Mouse (Mus musculus) ovary, postnatal 10 days (tissue): ENCODE measurements at regions not wholly inside any gene's neighbourhood (a gene's known extent, or its start where the extent isn't known, plus 50 kb on each side); places are given as distances from the start of the nearest gene placed in this dataset.
A peak's percentile ranks its signal among the peaks of the same experiment; 100 is the strongest.

ENCODE experiments used
- DNase-seq: peaks from one replicate; pipeline ENCODE4 v3.0.0; 2022; ENCODE audit warnings: low spot score

DNA sequence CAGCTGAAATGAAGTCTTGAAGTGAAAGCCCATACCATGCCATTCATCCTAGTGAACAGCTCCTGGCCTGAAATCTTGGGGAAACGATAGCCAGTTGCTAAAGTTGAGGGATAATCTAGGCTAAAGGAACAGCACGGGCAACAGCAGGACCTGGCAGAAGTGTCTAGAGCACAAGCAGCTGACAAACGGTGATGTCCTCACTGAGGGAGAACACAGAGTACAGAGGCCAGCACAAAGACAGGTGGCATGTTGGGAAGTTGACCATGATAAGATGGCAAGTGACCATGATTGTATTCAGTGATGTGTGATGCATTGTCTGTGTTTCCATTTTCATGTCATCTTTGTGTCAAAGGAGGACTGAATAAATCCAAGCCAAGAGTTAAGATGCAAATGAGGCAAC lies 212.4 kb upstream of the Ntm start:
- DNase-seq: no peak

DNA sequence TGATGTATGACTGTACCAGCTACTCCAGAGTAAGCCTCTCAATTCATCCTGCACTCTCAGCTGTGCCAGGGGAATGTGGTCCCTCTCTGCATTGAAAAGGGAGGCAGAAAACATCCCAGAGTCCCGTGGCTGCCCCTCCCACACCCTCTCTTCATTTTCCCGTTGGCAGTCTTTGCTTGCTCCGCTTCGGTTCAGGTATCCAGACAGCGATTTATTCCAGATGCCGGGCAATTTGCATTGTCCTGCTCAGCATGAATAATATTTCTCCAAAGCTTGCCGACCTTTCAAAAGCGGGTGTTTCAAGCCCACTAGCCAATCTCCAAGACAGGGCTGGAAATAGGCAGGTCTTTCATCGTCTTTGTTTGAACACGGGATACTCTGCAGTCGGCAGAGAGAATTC lies 220.5 kb upstream of the Ntm start:
- DNase-seq: no peak

DNA sequence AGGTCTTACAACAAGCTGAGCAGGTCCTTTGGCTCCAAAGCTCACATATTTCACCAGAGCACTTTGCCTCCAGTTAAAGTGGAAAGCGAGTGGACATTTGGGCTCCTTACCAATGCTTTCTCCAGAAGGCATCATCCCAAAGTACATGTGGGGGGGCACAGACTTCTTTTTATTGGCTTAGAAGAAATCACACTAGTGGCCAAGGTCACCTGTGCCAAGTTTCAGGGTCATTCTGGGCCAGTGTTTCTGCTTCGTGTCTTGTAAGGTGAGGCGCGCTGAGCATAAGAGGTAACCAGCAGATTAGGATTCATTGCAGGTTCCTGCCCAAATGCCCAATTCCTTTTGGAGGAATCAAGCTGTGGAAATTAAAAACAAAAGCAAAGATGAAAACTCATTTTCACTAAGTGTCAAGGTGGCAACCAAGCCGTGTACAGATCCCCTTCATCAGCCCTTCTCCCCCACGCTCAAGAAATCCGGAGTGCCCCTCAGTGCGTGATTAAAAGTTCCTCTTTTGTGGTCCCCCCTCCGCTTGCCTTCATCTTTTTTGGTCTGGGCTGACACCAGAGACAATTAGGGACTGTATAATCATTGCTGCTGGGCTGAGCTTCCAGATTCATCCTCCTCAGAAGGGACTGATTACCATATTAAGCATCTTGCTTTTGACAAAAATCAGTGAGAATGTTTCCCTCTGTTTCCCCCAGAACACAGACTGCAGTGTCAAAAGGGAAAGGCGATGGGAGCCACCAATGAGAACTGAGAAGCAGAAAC lies 222.2 kb upstream of the Ntm start:
- no peak for DNase-seq

DNA sequence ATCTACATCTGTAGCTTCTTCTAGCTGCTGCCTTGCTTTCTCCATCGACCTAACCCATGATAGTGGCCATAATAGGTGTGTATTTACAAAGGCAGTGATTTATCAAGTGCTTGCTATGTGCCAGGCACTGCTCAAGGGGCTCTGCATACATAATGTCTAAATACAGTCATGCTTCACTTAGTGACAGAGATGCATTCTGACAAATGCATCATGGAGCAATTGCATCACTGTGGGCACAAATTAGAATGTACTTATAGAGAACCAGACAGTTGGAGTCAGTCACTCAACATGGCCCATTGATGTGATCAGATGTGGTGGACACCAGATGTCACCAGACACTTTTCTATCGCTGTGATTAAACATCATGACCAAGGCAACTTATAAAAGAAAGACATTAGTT lies 223.3 kb upstream of the Ntm start:
- no peak for DNase-seq

DNA sequence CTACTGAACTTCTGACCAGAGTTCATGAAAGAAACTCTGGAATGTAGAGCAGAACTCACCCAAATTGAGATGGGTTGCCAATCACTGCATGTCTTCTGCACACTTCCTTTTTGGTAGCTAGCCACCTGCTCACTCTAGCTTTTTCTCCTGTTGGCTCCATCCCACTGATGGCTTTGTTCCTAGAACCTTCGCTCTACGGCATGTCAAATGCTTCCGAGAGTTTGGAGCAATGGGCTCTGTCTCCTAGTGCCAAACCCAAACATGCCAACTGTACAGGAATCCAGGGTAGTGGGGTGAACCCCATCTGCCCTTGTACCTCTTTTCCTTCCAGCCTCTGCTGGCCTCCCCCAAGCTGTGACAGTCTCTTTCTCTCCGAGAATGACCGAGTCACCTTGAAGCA lies 227.1 kb upstream of the Ntm start:
- DNase-seq: no peak

DNA sequence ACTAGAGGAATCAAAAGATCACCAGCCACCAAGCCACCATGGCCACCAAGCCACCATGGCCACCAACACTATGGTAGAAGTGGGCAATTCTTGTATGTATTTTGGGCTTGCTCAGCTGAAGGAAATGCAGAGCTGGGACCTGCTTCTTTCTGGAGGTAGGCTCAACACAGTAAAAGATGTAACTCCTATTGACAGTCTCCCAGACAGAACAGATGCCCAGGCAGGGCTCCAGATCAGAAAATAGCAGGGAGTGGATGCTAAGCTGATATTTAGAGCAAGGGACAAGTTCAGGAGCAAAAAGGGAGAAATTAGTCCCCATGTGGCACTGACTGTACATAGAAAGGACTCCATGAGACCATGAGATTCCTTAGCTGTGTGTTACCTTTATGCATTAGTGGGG lies 228.2 kb upstream of the Ntm start:
- DNase-seq: no peak

DNA sequence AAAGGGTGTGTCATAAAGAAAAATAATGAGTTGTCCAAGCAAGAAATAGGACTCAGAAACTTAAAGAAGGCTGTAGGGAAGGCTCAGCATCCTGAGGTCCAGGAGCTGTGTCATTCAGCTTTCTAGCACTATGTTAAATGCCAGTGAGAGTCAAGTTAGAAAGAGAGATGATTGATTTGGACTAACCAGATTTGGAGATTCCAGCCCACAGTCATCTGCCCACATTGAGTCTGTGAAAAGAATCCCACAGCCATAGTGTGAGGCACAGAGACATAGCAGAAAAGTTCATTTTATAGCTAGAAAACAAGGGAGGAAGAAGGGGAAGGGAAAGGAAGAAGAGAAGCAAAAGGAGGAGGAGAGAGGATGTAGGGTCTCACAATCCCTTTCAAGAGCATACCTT lies 229.0 kb upstream of the Ntm start:
- no peak for DNase-seq

DNA sequence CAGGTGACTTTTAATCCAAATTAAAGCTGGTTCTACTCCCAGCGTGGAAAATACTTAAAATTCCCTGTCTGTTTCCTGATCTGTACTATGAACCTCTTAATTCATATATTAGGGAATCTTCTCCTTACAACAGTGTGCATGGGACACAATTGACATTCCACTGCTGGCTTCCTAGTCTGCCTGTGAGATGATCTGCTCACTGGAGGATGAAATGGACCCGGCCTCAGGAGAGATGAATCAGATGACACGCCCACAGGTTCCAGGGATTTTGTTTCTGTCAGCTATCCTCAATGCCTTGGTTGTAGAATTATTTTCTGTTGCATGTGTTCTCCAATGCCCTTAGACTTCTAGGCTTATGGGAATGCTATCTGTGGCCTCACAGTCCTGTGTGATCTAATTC lies 231.9 kb upstream of the Ntm start:
- DNase-seq: no peak

DNA sequence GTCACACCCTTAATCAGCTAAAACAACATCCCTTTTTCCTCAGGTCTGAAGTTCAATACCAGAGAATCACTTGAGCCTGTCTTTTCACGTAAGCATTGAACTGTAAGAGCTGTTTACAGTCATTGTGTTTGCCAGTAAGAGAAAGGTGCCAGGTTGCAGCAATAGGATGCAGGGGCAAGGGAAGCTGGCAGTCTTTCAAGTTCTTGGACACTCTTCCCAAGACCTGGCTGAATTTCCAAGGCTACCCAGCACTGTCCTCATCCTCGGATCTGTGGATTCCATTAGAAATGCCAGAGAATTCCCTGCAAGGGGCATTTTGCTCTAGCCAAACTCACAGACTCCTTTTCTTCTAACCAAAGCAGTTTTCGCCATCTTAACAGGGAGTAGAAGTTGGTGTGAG lies 224.5 kb upstream of the Snx19 start:
- no peak for DNase-seq

DNA sequence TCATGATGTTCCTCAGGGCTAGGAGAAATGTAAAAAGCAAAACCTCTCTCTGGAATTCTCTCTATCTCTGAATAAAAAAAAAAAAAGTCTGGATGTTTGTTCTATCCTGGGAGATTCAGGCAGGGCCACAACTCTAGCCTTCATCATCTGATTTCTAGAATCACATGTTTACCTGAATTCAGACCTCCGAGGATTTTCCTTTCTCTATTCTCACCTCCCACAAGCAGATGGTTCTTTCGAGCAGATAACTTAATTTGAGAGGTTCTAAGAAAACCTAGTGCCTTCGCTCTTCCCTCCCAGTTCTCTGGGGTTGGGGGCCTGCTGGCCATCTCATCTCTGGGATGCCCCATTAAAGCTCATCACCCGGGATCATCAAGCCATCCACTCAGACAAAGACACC lies 219.3 kb upstream of the Snx19 start:
- DNase-seq: no peak

DNA sequence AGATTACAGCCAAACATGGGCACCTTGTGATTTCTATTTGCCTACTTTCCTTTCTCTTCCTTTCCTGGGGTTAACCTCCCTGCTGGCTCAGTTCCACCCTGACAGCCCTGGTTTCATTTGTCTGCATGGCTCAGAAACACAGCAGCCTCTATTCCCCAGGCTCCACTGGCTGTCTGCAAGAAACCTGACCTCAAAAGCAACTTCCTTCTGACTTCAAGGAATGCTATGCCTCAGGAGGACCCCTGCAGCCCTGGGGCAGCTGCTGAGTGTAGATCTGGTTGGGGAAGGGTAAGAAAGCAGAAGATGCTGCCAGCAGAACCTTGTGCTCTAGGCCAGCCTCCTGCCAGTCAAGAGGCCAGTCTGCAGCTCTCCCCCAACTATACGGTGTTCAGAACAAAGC lies 217.1 kb upstream of the Snx19 start:
- DNase-seq: no peak

DNA sequence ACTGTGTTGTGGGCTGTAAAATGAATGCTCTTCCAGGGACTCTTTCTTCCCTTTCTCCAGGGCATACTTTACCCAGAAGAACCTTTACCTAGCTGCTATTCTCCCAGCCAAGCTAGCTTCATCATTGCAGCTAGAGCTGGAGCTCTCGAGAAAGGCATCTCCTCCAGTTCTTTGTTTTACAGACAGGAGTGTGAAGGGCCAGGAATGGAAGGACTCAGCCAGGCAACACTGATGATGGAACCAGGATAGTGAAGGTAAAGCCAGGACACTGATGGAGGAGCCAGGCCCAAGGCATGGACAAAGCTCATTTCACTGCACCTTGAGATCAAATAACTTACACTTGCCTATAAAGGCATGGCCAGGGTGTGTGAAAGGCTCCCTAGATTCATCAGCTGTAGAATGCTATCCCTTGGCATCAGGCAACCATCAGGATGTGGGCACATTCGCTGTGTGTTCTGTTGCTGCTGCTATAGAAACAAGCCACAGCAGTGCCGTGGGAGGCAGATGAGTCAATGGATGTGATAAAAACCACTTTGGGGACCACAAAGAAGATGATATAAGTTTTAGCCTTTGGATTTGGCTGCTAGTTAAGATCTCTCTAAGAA lies 214.3 kb upstream of the Snx19 start:
- no peak for DNase-seq

DNA sequence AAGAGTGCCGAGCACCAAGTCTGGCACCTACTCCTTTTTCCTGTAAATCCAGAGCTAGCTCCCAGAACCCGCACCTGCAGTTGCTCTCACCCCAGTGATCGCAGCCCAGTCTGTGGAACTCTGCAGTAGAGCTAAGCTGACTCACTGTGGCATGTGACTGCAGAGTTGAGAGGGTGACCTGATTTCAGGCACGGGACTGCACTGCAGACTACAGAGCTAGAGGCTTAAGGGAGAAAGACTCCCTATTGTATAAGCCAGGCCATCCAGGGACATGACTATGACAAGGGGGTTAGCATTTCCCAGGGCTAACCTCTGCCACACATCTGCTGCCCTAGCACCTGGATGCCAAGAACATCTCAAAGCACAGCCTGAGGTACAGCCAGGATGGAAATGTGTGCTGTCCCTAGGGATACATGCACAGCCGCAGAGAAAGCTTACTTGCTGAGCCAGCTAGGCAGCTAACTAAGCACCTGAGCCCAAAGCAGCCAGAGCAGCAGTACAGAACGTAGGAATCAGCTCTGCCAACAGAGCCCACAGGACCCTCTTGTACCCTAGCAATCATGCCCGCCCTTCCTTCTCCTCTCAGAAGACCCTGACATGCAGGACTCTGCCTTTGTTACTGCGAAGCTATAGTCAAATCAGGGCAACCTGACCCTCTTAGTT lies 192.3 kb upstream of the Snx19 start:
- DNase-seq: no peak

DNA sequence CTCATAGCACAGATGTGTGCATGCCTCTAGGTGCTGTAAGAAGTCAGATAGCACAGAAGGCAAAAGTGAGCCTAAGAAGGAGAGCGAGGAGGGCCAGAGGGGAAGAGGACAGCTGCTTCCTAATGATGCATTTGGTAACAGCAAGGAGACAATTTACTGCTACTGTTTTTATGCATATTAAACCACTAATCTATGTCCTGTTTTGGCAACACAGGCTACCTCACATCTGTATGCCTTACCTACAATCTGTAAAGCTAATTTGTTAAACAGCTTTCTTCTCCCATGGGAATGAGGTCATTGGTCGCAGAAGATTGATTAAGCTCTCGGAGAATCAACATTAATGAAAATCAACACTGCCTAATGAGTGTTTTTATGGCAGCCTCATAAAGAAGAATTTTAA lies 191.1 kb upstream of the Snx19 start:
- DNase-seq: no peak

DNA sequence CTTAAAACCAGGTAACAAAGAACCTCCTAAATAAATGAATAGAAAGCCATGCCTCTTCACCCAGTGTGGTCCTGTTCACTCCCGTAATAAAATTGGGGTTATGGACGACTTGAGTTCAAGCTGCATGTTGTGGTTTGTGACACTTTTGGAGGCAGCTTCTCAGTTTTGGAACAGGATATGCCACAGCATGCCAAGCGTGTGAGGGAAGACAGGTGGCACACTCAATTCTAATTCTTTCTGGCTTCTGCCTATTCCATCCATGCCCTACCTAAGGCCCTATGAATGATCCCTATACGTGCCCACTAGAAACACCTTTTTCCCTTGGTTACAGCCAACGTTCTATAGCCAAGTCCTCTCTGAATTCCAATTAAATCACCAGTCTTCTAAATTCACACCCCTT lies 184.8 kb upstream of the Snx19 start:
- no peak for DNase-seq

DNA sequence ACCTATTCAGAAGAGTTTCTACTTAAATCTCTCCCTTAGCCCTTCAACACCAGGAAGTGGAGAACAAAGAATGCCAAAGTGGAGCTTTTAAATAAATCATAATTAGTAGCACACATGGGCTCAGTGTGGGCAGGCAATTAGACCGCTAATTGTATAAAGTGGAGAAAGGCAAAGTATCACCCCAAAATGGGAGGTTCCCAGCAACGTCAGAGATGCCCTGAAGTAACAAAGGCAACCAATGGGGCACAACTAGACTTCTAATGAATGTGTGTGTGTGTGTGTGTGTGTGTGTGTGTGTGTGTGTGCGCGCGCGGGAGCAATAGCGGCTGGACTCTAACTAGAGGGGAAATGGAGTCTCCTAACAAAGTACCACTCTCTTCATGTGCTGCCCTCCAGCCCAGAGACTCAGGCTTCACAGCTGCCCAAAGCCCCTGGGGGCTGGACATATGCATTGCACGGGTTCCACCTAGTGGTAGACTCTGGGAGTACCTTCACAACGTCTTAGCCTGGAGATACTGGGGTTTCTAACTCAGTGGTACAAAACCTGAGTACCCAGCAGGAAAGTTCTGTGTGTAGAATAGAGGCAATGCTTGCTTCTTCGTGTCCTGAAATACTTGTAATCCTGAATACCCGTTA lies 162.3 kb upstream of the Snx19 start:
- peak; percentile 19 for DNase-seq

DNA sequence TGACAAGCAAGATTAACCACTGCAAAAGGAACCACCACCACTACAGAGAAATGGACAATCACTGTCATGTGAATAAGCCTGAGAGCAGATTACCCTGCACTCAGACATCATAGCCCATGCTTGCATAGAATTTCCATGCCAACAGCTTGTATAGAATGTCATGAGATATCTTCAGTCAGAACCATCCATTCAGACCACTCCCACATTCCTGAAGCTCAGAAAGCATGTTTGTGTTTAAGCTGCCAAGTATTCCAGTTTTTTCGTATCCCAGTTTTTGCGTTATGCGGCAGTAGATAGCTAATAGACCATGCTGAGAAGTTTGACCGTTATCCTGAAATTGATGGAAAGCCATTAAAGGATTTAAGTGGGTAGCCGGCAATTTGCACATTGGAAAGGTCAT lies 155.8 kb upstream of the Snx19 start:
- no peak for DNase-seq

DNA sequence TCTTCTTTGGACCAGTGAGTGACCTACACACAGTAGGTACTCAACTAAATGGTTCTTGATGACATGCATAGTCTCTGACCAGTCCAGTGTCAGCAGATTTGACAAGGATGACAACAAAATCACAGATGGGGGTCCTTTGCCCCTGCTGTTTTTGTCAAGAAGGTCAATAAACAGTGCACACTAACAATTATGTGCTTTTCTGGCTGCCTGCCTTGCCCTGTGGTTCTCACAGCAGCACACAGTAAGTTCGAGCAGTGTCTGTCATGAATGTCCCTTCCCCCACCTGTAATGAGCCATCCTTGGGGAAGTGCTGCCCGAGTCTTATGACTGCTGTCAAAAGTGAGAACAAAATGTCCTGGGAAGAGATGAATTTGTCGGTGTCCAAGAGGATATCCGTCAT lies 153.1 kb upstream of the Snx19 start:
- no peak for DNase-seq

DNA sequence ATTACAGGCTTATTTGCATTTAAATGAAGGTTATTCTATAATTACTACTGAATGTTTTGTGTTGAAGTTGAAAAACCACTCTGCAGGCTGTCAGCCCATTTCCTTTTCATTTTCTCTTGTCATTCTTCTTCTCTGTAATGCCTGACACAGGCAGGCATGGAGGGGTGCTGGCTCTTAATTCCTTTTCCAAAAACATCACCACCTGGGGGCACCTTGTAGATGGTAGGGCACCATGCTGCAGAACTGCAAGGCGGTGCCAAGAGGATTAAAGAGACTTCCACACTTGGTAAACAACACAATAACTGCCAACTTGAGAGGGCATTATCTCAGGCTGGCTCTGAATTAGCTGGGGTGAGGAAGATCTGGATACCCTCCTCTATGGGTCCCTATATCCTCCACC lies 148.7 kb upstream of the Snx19 start:
- DNase-seq: no peak

DNA sequence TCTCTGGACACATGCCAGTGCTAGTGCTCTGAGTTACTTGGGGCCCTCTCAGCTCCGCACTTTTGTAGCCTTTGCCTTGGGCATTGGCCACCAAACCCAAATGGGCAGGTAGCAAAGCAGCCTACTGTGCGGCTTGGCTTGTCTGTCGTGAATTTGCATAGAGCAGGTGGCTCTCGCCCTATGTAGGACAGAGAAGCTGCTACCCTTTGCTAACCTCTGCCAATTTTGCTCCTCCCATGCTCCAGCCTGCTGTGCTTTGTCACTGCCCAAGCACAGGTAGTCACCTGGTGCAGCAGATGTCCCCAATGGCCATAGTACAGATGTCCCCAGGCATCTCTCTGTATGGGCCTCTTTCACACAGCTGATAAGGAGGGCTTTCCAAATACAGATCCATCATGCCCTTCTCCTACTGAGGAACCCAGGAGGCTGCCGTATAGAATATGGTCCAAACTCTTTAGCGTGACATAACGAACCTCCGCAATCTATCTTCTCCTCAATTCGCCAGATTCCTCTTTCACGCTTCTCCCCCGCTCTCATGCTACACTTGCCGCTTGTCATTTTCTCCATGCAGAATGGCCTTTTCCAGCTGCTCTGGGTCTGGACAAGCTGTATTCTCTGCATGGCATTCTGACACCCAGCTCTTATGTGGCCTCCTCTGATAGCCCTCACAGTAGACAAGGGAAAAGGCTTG lies 143.7 kb upstream of the Snx19 start:
- DNase-seq: no peak

DNA sequence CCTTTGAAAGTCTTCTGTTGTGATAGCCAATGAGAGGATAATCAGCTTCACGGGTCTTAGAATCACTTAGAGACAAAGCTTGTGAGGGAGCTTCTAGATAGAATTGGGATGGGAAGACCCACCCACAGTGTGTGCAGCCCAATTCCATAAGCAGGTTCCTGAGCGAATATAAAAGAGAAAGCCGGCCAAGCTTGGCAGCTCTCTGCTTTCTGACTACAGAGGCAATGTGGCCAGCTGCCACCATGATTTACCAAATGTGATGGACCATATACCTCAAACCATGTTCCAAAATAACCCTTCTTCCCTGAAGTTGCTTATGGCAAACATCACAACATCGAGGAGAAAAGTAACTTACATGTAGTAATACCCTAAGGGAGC lies 143.1 kb upstream of the Snx19 start:
- DNase-seq: no peak

DNA sequence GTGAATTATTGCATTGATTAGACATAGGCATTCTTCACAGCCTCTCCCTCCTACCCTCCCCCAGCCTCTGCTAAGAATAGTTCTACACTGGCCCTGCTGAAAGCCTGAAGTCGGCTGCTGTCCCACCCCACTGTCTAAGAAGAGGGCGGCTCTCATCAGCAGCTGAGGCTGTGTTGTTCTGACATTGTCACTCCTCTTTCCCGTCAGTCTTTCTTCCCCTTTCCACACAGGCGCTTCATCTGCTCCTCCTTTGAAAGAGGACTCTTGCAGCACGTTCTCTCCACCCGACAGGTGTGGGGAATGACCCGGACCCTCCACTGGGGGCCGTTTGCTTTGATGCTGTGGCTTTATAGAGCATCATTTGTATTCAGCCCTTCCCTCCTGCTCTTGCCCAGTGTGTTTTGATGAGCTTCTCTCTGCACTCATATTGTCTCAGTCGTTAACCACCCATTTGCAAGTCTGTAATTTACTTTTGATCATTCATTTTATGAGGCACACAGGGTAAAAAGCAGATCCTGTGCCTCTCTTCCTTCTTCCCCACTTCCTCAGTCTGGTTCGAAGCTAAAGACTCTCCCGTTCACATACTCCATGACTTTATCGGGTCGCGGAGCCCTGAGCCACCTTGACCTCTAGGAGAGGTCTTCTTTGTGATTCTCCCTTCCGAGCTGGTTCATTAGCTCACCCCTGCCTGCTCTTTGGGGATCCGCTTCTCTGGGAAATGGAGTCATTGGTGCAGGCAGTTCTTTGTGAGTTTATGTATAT lies 142.2 kb upstream of the Snx19 start:
- no peak for DNase-seq
